Mouse (Mus musculus) heart, embryonic 14.5 days (tissue): ENCODE results near the gene Eloa. TPM values are rescaled to one million over a fixed set of nuclear protein-coding genes. Genes with fewer than 3 reads are reported as not detected.
A peak's percentile ranks its signal among the peaks of the same experiment; 100 is the strongest.

Experiments
- ATAC-seq: fragments of 200-750 bp; cut with Nextera tagmentation; 2 replicates; pipeline ENCODE4 v1.8.0; 2017; ENCODE audit warnings: low read depth, moderate TSS enrichment; ENCODE audit not compliant: insufficient number of reproducible peaks, insufficient read depth, low FRiP score
- H3K27ac ChIP-seq, 2 experiments: fragments of 200-500 bp in 1 of 2; fragments of 300-500 bp in 1 of 2; sonication (generic) in 1 of 2; replicated peaks in 1 of 2; 2 replicates each; pipeline ENCODE4 v1.5.1; 2012 to 2014; ENCODE audit warnings: low read depth in 2 of 2, low read length in 2 of 2, control low read depth in 1 of 2, mild to moderate bottlenecking in 1 of 2, mixed read lengths in 1 of 2; ENCODE audit not compliant: control insufficient read depth in 1 of 2, insufficient read depth in 1 of 2
- H3K27me3 ChIP-seq: fragments of 300-500 bp; sonication (generic); 2 replicates; pipeline ENCODE4 v1.6.1; 2014; ENCODE audit warnings: mild to moderate bottlenecking, low read length, control low read depth; ENCODE audit not compliant: control insufficient read depth, insufficient read depth
- H3K36me3 ChIP-seq: fragments of 300-500 bp; sonication (generic); 2 replicates; pipeline ENCODE4 v1.6.1; 2014; ENCODE audit warnings: mild to moderate bottlenecking, control low read depth, low read length, mixed read lengths; ENCODE audit not compliant: control insufficient read depth, insufficient read depth
- H3K4me1 ChIP-seq, 2 experiments: fragments of 200-500 bp in 1 of 2; fragments of 300-500 bp in 1 of 2; sonication (generic) in 1 of 2; 2 replicates each; pipeline ENCODE4 v1.6.1; 2012 to 2014; ENCODE audit warnings: low read length in 2 of 2, control low read depth in 1 of 2, mixed read lengths in 1 of 2; ENCODE audit not compliant: control insufficient read depth in 2 of 2, insufficient read depth in 2 of 2
- H3K4me2 ChIP-seq: fragments of 300-500 bp; sonication (generic); 2 replicates; pipeline ENCODE4 v1.6.1; 2014; ENCODE audit warnings: mild to moderate bottlenecking, low read length
- H3K4me3 ChIP-seq, 2 experiments: fragments of 200-500 bp in 1 of 2; fragments of 300-500 bp in 1 of 2; sonication (generic) in 1 of 2; 2 replicates each; pipeline ENCODE4 v1.5.1; 2012 to 2014; ENCODE audit warnings: low read length in 2 of 2, mild to moderate bottlenecking in 2 of 2, control low read depth in 1 of 2, low read depth in 1 of 2, moderate library complexity in 1 of 2; ENCODE audit not compliant: control insufficient read depth in 1 of 2, insufficient read depth in 1 of 2
- H3K9ac ChIP-seq: fragments of 300-500 bp; sonication (generic); 2 replicates; pipeline ENCODE4 v1.6.1; 2014; ENCODE audit warnings: mild to moderate bottlenecking, low read length
- H3K9me3 ChIP-seq: fragments of 300-500 bp; sonication (generic); 2 replicates; pipeline ENCODE4 v1.6.1; 2016; ENCODE audit warnings: low read length, control low read depth; ENCODE audit not compliant: control insufficient read depth
- WGBS: fragments of 180-500 bp; shearing (Covaris S2); extraction: QIAGEN DNeasy Blood & Tissue Kit; methylation state at CpG from one replicate; pipeline ENCODE4 v1.1.7; 2014; 5-methylcytosine and 5-hydroxymethylcytosine counted together
- polyA plus RNA-seq: library from polyadenylated mRNA; unstranded; fragments of >200 nt; fragmentation: Nextera tagmentation; extraction: Ambion mirVana; gene quantifications from 2 replicates; pipeline ENCODE4 v1.2.1, GENCODE M21; 2014

Eloa gene
- polyA plus RNA-seq, 1 experiment from 2014 or later, result 34.3 TPM

- Histone ChIP-seq H3K27me3 (no peaks in the 10 kb centered on the region), H3K36me3 (peaks cover 52% of the 10 kb centered on the region), H3K4me3 (no peak overlapping the region), H3K9me3 (no peaks in the 10 kb centered on the region), H3K4me2 (no peak overlapping the region), H3K27ac (no peak overlapping the region), H3K4me1 (peaks cover 18 to 19% of the 10 kb centered on the region in 2 experiments), H3K9ac (no peak overlapping the region)
- 91% methylated on average over 13 of the region's 13 CpGs for WGBS
- ATAC-seq, result no peak
These were observed 52.4 kb downstream of the Eloa start for GRCm38 (mm10) chr4:135969070-135969750.

- WGBS, result 74% methylated on average over 19 of the region's 19 CpGs
- peaks cover 52% of the 10 kb centered on the region for H3K36me3 ChIP-seq
These were observed 53.2 kb downstream of the Eloa start for GRCm38 (mm10) chr4:135968271-135968869.

GRCm38 (mm10) chr4:135967086-135967760, 54.3 kb downstream of the Eloa start:
- Histone ChIP-seq H3K27ac (no peak overlapping the region), H3K36me3 (peaks cover 54% of the 10 kb centered on the region), H3K27me3 (no peaks in the 10 kb centered on the region), H3K4me3 (no peak overlapping the region), H3K9ac (no peak overlapping the region), H3K9me3 (no peaks in the 10 kb centered on the region), H3K4me2 (no peak overlapping the region), H3K4me1 (peaks cover 14 to 28% of the 10 kb centered on the region in 2 experiments)
- WGBS, result 89% methylated on average over 18 of the region's 18 CpGs
- ATAC-seq, result no peak

More at GRCm38 (mm10) chr4:135968271-135968869, 53.2 kb downstream of the Eloa start:
- Histone ChIP-seq H3K9me3 (no peaks in the 10 kb centered on the region), H3K27ac (no peak overlapping the region), H3K4me3 (no peak overlapping the region), H3K4me1 (peaks cover 17 to 22% of the 10 kb centered on the region in 2 experiments), H3K4me2 (no peak overlapping the region), H3K27me3 (no peaks in the 10 kb centered on the region), H3K9ac (no peak overlapping the region)
- ATAC-seq, result no peak

GRCm38 (mm10) chr4:135966283-135966682, 55.3 kb downstream of the Eloa start:
- peaks cover 7 to 22% of the 10 kb centered on the region in 2 experiments for H3K4me1 ChIP-seq
- no peaks in the 10 kb centered on the region for H3K9me3 ChIP-seq
- peaks cover 63% of the 10 kb centered on the region for H3K36me3 ChIP-seq
- WGBS, result 92% methylated on average over 16 of the region's 16 CpGs
- H3K27ac ChIP-seq, result no peak overlapping the region
- H3K9ac ChIP-seq, result no peak overlapping the region
- no peak for ATAC-seq
- H3K4me2 ChIP-seq, result no peak overlapping the region
- H3K4me3 ChIP-seq, result no peak overlapping the region
- no peaks in the 10 kb centered on the region for H3K27me3 ChIP-seq

- no peaks in the 10 kb centered on the region for H3K9me3 ChIP-seq
- H3K27ac ChIP-seq, result no peak overlapping the region
- peaks cover 66% of the 10 kb centered on the region for H3K36me3 ChIP-seq
- H3K4me2 ChIP-seq, result no peak overlapping the region
- no peak for ATAC-seq
- H3K4me1 ChIP-seq, result peaks cover 6 to 17% of the 10 kb centered on the region in 2 experiments
- H3K27me3 ChIP-seq, result no peaks in the 10 kb centered on the region
- no peak overlapping the region for H3K9ac ChIP-seq
- no peak overlapping the region for H3K4me3 ChIP-seq
- WGBS, result 82% methylated on average over 9 of the region's 9 CpGs
These were observed 56.5 kb downstream of the Eloa start for GRCm38 (mm10) chr4:135965113-135965512.

GRCm38 (mm10) chr4:135964426-135964825, 57.1 kb downstream of the Eloa start:
- peaks cover 6 to 17% of the 10 kb centered on the region in 2 experiments for H3K4me1 ChIP-seq
- peak overlapping the region; percentile 47 to 93 for H3K27ac ChIP-seq
- peak overlapping the region; percentile 94 for H3K4me2 ChIP-seq
- H3K9ac ChIP-seq, result peak overlapping the region; percentile 85
- 5% methylated on average over 12 of the region's 12 CpGs for WGBS
- no peaks in the 10 kb centered on the region for H3K27me3 ChIP-seq
- H3K4me3 ChIP-seq, result peak overlapping the region; percentile 74 to 83
- peaks cover 65% of the 10 kb centered on the region for H3K36me3 ChIP-seq
- no peak for ATAC-seq
- no peaks in the 10 kb centered on the region for H3K9me3 ChIP-seq

GRCm38 (mm10) chr4:135963457-135964193, 57.9 kb downstream of the Eloa start, which contains the start of gene Gale:
TSS of gene Gale (plus strand) at chr4:135963727.
- Histone ChIP-seq H3K27ac (peak within 1 kb of the TSS; percentile 75 to 93), H3K9me3 (no peaks in the 10 kb centered on the region), H3K4me2 (peak within 1 kb of the TSS; percentile 94), H3K4me1 (peaks cover 6 to 17% of the 10 kb centered on the region in 2 experiments), H3K36me3 (peaks cover 63% of the 10 kb centered on the region), H3K27me3 (no peaks in the 10 kb centered on the region), H3K9ac (peak within 1 kb of the TSS; percentile 93), H3K4me3 (peak within 1 kb of the TSS; percentile 74 to 83)
- WGBS, result under 1% methylated on average over 56 of the region's 56 CpGs
- ATAC-seq, result peak; percentile 90
